9 mouse cellular contexts compared by ENCODE assay signal in genomic region chr19:57482815-57483214, GRCm38 (mm10). TPM values are rescaled to one million over a fixed set of nuclear protein-coding genes. Genes with fewer than 3 reads are reported as not detected.
DNase-seq lines count a peak whose midpoint lies in the region; ATAC-seq and TF ChIP-seq lines count a peak whose summit lies in the region.
"Had no signal": no experiment of that assay in that cellular context is flagged by ENCODE, and none has a peak within 500 bp of the region (broad histone marks: within the 10 kb centered on the region; RNA-seq: fewer than 3 reads in every experiment).

No protein-coding gene starts in this region.

- no peak overlapping the region for H3K27ac ChIP-seq in layer of hippocampus, adult 2 months
- H3K27ac ChIP-seq in lung, postnatal 0 days (ENCODE audit: low read length): no peak overlapping the region
- H3K27ac ChIP-seq: embryonic facial prominence, embryonic 15.5 days had no signal

- TF ChIP-seq CTCF in layer of hippocampus, adult 2 months (conservative IDR thresholded peaks at IDR 0.05): peak; percentile 81
- TF ChIP-seq CTCF in G1E (IDR thresholded peaks at IDR 0.05; ENCODE audit: low read depth, low read length): 0 out of 2 replicates have a peak, but pooled peaks have one; percentile 38
- TF ChIP-seq CTCF in lung, postnatal 0 days (IDR thresholded peaks at IDR 0.05): peak; percentile 96

- no peak overlapping the region for H3K9ac ChIP-seq in lung, postnatal 0 days (replicated peaks; ENCODE audit: low read depth)
- H3K9ac ChIP-seq: embryonic facial prominence, embryonic 15.5 days had no signal

- H3K27me3 ChIP-seq in G1E (ENCODE audit: insufficient read depth, low read length): no peaks in the 10 kb centered on the region
- no peaks in the 10 kb centered on the region for H3K27me3 ChIP-seq in lung, postnatal 0 days (replicated peaks; ENCODE audit: insufficient read depth, low read length)
- H3K27me3 ChIP-seq: embryonic facial prominence, embryonic 15.5 days had no signal

- ATAC-seq in G1E (ENCODE audit: extremely low read depth, insufficient number of reproducible peaks, low FRiP score, poor library complexity, severe bottlenecking): peak; percentile 40; the same call in 1 of the 2 replicates
- ATAC-seq in lung, postnatal 0 days: peak; percentile 82
- ATAC-seq in inflammation-experienced regulatory T-cells, adult 6 months: no peak

- 74% methylated on average over 8 of the region's 8 CpGs for WGBS in lung, postnatal 0 days

- peak in 1 of 2 experiments; percentile 29 for DNase-seq in layer of hippocampus, adult 2 months (ENCODE audit: low spot score in 2 of 2)
- no peak for DNase-seq in layer of hippocampus, adult 18-20 months (ENCODE audit: low spot score in 2 of 2)
- no peak for DNase-seq in G1E (ENCODE audit: low spot score)
- peak; percentile 44 for DNase-seq in brain, adult 2 months (ENCODE audit: low read depth, low spot score)
- peak; percentile 6 to 28 for DNase-seq in heart, adult 9 months (ENCODE audit: low spot score in 2 of 2)
- peak; percentile 67 for DNase-seq in lung, postnatal 0 days (ENCODE audit: low spot score)
- peak; percentile 48 to 79 for DNase-seq in spleen, postnatal 4 days (ENCODE audit: low spot score in 2 of 2)

- peaks cover 69% of the 10 kb centered on the region for H3K36me3 ChIP-seq in G1E (replicated peaks)
- H3K36me3 ChIP-seq in lung, postnatal 0 days (ENCODE audit: insufficient read depth, low read length): no peaks in the 10 kb centered on the region

- H3K4me1 ChIP-seq in G1E (ENCODE audit: insufficient read depth, low read depth, low read length): no peaks in the 10 kb centered on the region
- H3K4me1 ChIP-seq in lung, postnatal 0 days (ENCODE audit: insufficient read depth, low read depth, low read length): no peaks in the 10 kb centered on the region

- no peak overlapping the region for H3K4me2 ChIP-seq in lung, postnatal 0 days (replicated peaks; ENCODE audit: low read depth, low read length)
- H3K4me2 ChIP-seq: embryonic facial prominence, embryonic 15.5 days had no signal

- H3K9me3 ChIP-seq in G1E (replicated peaks): no peaks in the 10 kb centered on the region
- no peaks in the 10 kb centered on the region for H3K9me3 ChIP-seq in lung, postnatal 0 days (ENCODE audit: low read length)
- H3K9me3 ChIP-seq: embryonic facial prominence, embryonic 15.5 days had no signal

- no peak overlapping the region for H3K4me3 ChIP-seq in layer of hippocampus, adult 2 months
- no peak overlapping the region for H3K4me3 ChIP-seq in G1E (ENCODE audit: low read depth, low read length)
- H3K4me3 ChIP-seq in lung, postnatal 0 days (ENCODE audit: low read depth, low read length): no peak overlapping the region
- H3K4me3 ChIP-seq: embryonic facial prominence, embryonic 15.5 days had no signal

- no peak for TF ChIP-seq EP300 in lung, postnatal 0 days (IDR thresholded peaks at IDR 0.05)

RNA-seq across cellular contexts. Expression of gene Trub1, which starts 30.1 kb away (rescaled TPM):
- total RNA-seq in layer of hippocampus, adult 2 months (2021): 10 to 100 TPM; 17.6 to 17.9 TPM
- total RNA-seq in layer of hippocampus, adult 18-20 months (2021): 10 to 100 TPM; 21.3 to 22.0 TPM
- total RNA-seq in G1E (2014; fragmentation: Nextera tagmentation): 19.2 and 20.0 TPM in 2 replicates
- 10.5 and 10.7 TPM in 2 replicates for total RNA-seq in G1E (2017)
- 6.7 and 7.0 TPM in 2 replicates for polyA plus RNA-seq in G1E (2012)
- 8.5 and 9.0 TPM in 2 replicates for polyA plus RNA-seq in lung, postnatal 0 days (2015; fragmentation: Nextera tagmentation; extraction: Ambion mirVana)
- 10 to 100 TPM in 2 of 3 experiments, 1 to 10 TPM in 1; 5.2 to 13.7 (median 10.6) TPM for polyA plus RNA-seq in inflammation-experienced regulatory T-cells, adult 6 months (2017; shearing (Covaris generic))

Comparison
In these comparisons a context has a peak if more than half of its experiments do, and no peak if none do; other contexts are left out.
1. DNase-seq: peak in brain, adult 2 months (single experiment), heart, adult 9 months (2 of 2), lung, postnatal 0 days (single experiment) and spleen, postnatal 4 days (2 of 2); none in layer of hippocampus, adult 18-20 months (0 of 2) and G1E (single experiment).
2. CTCF ChIP-seq: peak in every context shown above with its lines; median percentile 96 in lung, postnatal 0 days; 81 in layer of hippocampus, adult 2 months; 38 in G1E.